Mouse (Mus musculus) liver, adult 2 months (tissue): ENCODE results near the gene Prkag2.

Experiments
- CTCF ChIP-seq: fragments of 200-500 bp; IDR thresholded peaks from 2 replicates; pipeline ENCODE4 v1.5.1; 2011; ENCODE audit warnings: low read depth, low read length, control low read depth
- POLR2A ChIP-seq: fragments of 200-500 bp; IDR thresholded peaks from 2 replicates; pipeline ENCODE4 v1.6.1; 2011; ENCODE audit warnings: low read length, control low read depth; ENCODE audit not compliant: insufficient read depth; ENCODE audit errors: extremely low read depth

DNA sequence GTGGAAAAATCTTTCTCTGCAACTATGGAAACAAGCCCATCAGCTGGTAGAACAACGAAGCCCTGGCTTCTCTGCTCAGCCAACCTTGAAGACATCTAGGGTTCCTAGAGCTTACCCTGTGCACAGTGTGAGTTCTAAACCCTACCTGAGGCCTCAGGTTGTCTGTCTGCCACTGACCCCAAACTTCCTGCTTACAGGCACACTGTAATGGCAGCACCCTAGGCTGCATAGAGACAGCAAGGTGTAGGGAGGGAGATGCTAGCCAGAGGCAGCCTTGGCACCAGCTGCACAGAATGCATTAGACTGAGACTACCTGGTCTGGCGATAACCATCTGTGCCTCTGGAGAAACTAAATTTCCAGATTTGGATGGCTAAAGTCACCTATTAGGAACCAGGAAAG lies 61.6 kb downstream of the Prkag2 start:
- TF ChIP-seq CTCF (no peak), POLR2A (no peak)
